Mouse (Mus musculus): Measurements from ENCODE around the gene Olfr1054. TPM values are rescaled to one million over a fixed set of nuclear protein-coding genes. Genes with fewer than 3 reads are reported as not detected.

The Olfr1054 gene
- polyA plus RNA-seq (2014; fragmentation: Illumina TruSeq; extraction: RNeasy Lipid Tissue Mini Kit (QIAGEN cat#74804); ENCODE audit: insufficient read depth, low read depth, low replicate concordance): not detected

DNA sequence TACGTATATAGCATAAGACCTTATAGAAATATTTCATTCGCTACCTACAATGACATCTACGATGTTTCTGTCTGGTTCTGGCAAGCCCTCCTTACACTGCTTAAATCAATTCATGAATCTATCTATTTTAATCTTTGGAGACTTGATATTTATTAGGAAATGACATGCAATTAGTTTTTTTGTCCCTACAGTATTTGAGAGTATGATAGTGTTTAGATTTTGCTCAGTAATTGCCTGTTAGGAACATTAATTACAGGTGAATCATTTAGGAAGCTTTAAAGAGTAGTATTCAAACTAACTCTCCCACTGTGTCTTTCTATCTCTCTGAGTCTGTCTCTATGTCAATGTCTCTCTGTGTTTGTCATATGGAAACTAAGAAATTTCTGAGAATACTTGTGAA, at the start of gene Olfr1054:
Gene Olfr1054, minus strand, starts transcription at position 101 of the 400 bp plus-strand sequence.

DNA sequence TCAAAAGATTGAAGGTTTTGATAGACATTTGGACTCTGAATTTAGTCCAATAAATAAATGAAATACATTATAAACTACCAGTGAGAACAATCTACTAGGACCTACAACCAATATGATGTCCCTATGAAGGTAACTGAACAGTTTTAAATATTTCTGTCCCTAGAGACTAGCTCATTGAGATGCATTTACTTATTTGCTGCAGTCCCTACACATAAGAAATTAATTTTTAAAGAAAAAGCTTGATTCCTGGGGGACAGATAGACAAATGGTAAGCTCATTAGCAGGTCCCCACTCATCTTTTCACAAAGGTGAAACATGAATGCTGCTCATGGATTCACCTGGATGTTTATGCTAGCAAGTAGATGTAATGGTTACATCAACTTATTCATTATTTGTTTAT, 43.1 kb upstream of the Olfr1054 start, which contains the start of gene Olfr1057:
Gene Olfr1057, minus strand, starts transcription at position 101 of the 400 bp plus-strand sequence.

DNA sequence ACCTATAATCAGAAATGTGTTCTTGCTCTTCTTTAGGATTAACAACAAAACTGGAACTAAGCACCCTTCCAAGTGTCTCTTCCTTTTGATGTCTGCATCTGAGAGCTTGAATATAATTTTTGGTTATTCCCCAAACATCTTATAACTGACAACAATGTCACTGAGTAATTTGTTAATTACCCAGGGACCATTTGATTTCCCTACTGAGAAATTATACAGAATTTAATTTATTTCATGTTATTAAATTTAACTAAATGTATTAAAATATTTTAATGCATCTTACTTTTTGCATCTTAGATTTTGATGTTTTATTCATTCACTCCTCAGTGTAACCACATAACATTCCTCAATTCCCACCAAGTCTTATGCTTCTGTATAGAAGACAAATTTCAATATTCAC, 27.1 kb upstream of the Olfr1054 start, which contains the start of gene Olfr1056:
Gene Olfr1056, minus strand, starts transcription at position 101 of the 400 bp plus-strand sequence.

DNA sequence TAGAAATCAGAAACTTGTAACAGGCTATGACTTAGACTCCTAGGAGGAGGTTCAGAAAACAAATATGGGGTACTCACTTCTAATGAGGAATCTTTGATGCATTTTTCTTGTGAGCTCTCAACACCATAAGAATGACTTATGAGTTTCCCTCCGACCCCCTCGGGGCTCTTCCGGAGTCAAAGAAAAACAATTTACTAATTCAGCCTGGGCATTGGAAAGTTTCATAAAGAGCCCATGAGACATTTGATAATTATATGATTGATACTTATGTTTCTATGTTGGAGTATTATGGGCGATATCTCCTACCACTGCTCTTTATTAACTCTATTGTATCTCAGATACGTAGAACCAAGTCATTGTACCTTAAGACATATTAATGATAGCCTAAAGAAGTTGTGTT, 15.0 kb upstream of the Olfr1054 start, which contains the start of gene Olfr1055:
Gene Olfr1055, minus strand, starts transcription at position 101 of the 400 bp plus-strand sequence.

DNA sequence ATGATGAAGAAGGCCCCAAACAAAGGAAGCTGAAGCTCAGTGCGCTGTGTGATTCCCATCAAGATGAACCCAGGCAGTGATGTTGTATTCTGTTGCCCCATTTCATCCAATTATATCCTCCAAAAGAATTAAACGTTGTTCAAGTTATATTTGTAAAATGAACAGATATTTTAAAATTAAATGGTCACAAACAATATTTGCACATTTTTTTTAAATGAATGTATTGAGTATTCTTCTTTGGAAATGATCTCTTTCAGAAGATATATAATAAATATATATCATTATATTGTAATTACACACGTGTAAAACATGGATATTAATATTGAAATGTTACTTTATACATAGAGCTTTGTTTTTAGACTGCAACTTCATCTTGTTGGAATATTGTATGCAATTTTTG, 20.0 kb downstream of the Olfr1054 start, which contains the start of gene Olfr1053:
Gene Olfr1053, minus strand, starts transcription at position 101 of the 400 bp plus-strand sequence.

DNA sequence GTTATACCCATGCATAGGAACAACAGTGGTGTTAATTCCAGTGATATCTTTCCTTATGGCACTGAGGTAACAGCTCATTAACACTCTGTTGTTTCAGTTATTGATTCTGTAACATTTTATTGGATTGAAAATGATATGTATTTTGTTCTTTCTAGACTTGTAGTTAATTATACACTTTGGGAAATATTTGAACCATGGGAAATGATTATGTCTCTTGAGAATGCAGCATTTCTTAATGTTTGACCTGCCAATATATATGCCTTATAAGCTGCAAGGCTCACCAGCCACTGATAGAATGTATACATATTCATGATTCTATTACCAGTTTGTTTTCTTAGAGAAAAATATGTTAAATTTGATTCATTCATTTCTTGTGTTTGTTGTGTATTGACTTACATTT, 43.1 kb downstream of the Olfr1054 start, which contains the start of gene Olfr1052:
Gene Olfr1052, plus strand, starts transcription at position 301 of the 400 bp plus-strand sequence.

Other genes with a start within 250 kb of the Olfr1054 start
- not detected for gene Olfr1037, start 248.0 kb downstream of the Olfr1054 start, polyA plus RNA-seq (2014; fragmentation: Illumina TruSeq; extraction: RNeasy Lipid Tissue Mini Kit (QIAGEN cat#74804); ENCODE audit: insufficient read depth, low read depth, low replicate concordance)
- gene Olfr1039, start 199.5 kb downstream of the Olfr1054 start, polyA plus RNA-seq (2014; fragmentation: Illumina TruSeq; extraction: RNeasy Lipid Tissue Mini Kit (QIAGEN cat#74804); ENCODE audit: insufficient read depth, low read depth, low replicate concordance): not detected
- gene Olfr1040, start 188.7 kb downstream of the Olfr1054 start, polyA plus RNA-seq (2014; fragmentation: Illumina TruSeq; extraction: RNeasy Lipid Tissue Mini Kit (QIAGEN cat#74804); ENCODE audit: insufficient read depth, low read depth, low replicate concordance): not detected
- gene Olfr1042, start 173.6 kb downstream of the Olfr1054 start, polyA plus RNA-seq (2014; fragmentation: Illumina TruSeq; extraction: RNeasy Lipid Tissue Mini Kit (QIAGEN cat#74804); ENCODE audit: insufficient read depth, low read depth, low replicate concordance): not detected
- not detected for gene Olfr1043, start 167.9 kb downstream of the Olfr1054 start, polyA plus RNA-seq (2014; fragmentation: Illumina TruSeq; extraction: RNeasy Lipid Tissue Mini Kit (QIAGEN cat#74804); ENCODE audit: insufficient read depth, low read depth, low replicate concordance)
- gene Olfr1044, start 157.6 kb downstream of the Olfr1054 start, polyA plus RNA-seq (2014; fragmentation: Illumina TruSeq; extraction: RNeasy Lipid Tissue Mini Kit (QIAGEN cat#74804); ENCODE audit: insufficient read depth, low read depth, low replicate concordance): not detected
- gene Olfr52, start 149.8 kb downstream of the Olfr1054 start, polyA plus RNA-seq (2014; fragmentation: Illumina TruSeq; extraction: RNeasy Lipid Tissue Mini Kit (QIAGEN cat#74804); ENCODE audit: insufficient read depth, low read depth, low replicate concordance): not detected
- gene Olfr1045, start 132.4 kb downstream of the Olfr1054 start, polyA plus RNA-seq (2014; fragmentation: Illumina TruSeq; extraction: RNeasy Lipid Tissue Mini Kit (QIAGEN cat#74804); ENCODE audit: insufficient read depth, low read depth, low replicate concordance): not detected
- not detected for gene Olfr1046, start 116.1 kb downstream of the Olfr1054 start, polyA plus RNA-seq (2014; fragmentation: Illumina TruSeq; extraction: RNeasy Lipid Tissue Mini Kit (QIAGEN cat#74804); ENCODE audit: insufficient read depth, low read depth, low replicate concordance)
- gene Olfr1047, start 104.0 kb downstream of the Olfr1054 start, polyA plus RNA-seq (2014; fragmentation: Illumina TruSeq; extraction: RNeasy Lipid Tissue Mini Kit (QIAGEN cat#74804); ENCODE audit: insufficient read depth, low read depth, low replicate concordance): not detected
- not detected for gene Olfr1048, start 95.1 kb downstream of the Olfr1054 start, polyA plus RNA-seq (2014; fragmentation: Illumina TruSeq; extraction: RNeasy Lipid Tissue Mini Kit (QIAGEN cat#74804); ENCODE audit: insufficient read depth, low read depth, low replicate concordance)
- gene Olfr1049, start 77.1 kb downstream of the Olfr1054 start, polyA plus RNA-seq (2014; fragmentation: Illumina TruSeq; extraction: RNeasy Lipid Tissue Mini Kit (QIAGEN cat#74804); ENCODE audit: insufficient read depth, low read depth, low replicate concordance): not detected
- not detected for gene Olfr1051, start 56.3 kb downstream of the Olfr1054 start, polyA plus RNA-seq (2014; fragmentation: Illumina TruSeq; extraction: RNeasy Lipid Tissue Mini Kit (QIAGEN cat#74804); ENCODE audit: insufficient read depth, low read depth, low replicate concordance)
- gene Olfr1052, start 43.0 kb downstream of the Olfr1054 start, polyA plus RNA-seq (2014; fragmentation: Illumina TruSeq; extraction: RNeasy Lipid Tissue Mini Kit (QIAGEN cat#74804); ENCODE audit: insufficient read depth, low read depth, low replicate concordance): not detected
- not detected for gene Olfr1053, start 20.1 kb downstream of the Olfr1054 start, polyA plus RNA-seq (2014; fragmentation: Illumina TruSeq; extraction: RNeasy Lipid Tissue Mini Kit (QIAGEN cat#74804); ENCODE audit: insufficient read depth, low read depth, low replicate concordance)
- gene Olfr1055, start 14.9 kb upstream of the Olfr1054 start, polyA plus RNA-seq (2014; fragmentation: Illumina TruSeq; extraction: RNeasy Lipid Tissue Mini Kit (QIAGEN cat#74804); ENCODE audit: insufficient read depth, low read depth, low replicate concordance): not detected
- gene Olfr1056, start 27.0 kb upstream of the Olfr1054 start, polyA plus RNA-seq (2014; fragmentation: Illumina TruSeq; extraction: RNeasy Lipid Tissue Mini Kit (QIAGEN cat#74804); ENCODE audit: insufficient read depth, low read depth, low replicate concordance): not detected
- not detected for gene Olfr1057, start 43.0 kb upstream of the Olfr1054 start, polyA plus RNA-seq (2014; fragmentation: Illumina TruSeq; extraction: RNeasy Lipid Tissue Mini Kit (QIAGEN cat#74804); ENCODE audit: insufficient read depth, low read depth, low replicate concordance)
- not detected for gene Olfr1058, start 53.1 kb upstream of the Olfr1054 start, polyA plus RNA-seq (2014; fragmentation: Illumina TruSeq; extraction: RNeasy Lipid Tissue Mini Kit (QIAGEN cat#74804); ENCODE audit: insufficient read depth, low read depth, low replicate concordance)
- not detected for gene Olfr1061, start 78.6 kb upstream of the Olfr1054 start, polyA plus RNA-seq (2014; fragmentation: Illumina TruSeq; extraction: RNeasy Lipid Tissue Mini Kit (QIAGEN cat#74804); ENCODE audit: insufficient read depth, low read depth, low replicate concordance)
- gene Olfr1062, start 91.3 kb upstream of the Olfr1054 start, polyA plus RNA-seq (2014; fragmentation: Illumina TruSeq; extraction: RNeasy Lipid Tissue Mini Kit (QIAGEN cat#74804); ENCODE audit: insufficient read depth, low read depth, low replicate concordance): not detected
- not detected for gene Olfr1065, start 115.2 kb upstream of the Olfr1054 start, polyA plus RNA-seq (2014; fragmentation: Illumina TruSeq; extraction: RNeasy Lipid Tissue Mini Kit (QIAGEN cat#74804); ENCODE audit: insufficient read depth, low read depth, low replicate concordance)
- gene Olfr1066, start 120.8 kb upstream of the Olfr1054 start, polyA plus RNA-seq (2014; fragmentation: Illumina TruSeq; extraction: RNeasy Lipid Tissue Mini Kit (QIAGEN cat#74804); ENCODE audit: insufficient read depth, low read depth, low replicate concordance): not detected
- gene Olfr228, start 152.0 kb upstream of the Olfr1054 start, polyA plus RNA-seq (2014; fragmentation: Illumina TruSeq; extraction: RNeasy Lipid Tissue Mini Kit (QIAGEN cat#74804); ENCODE audit: insufficient read depth, low read depth, low replicate concordance): not detected
- gene Olfr1076, start 173.0 kb upstream of the Olfr1054 start, polyA plus RNA-seq (2014; fragmentation: Illumina TruSeq; extraction: RNeasy Lipid Tissue Mini Kit (QIAGEN cat#74804); ENCODE audit: insufficient read depth, low read depth, low replicate concordance): not detected
- not detected for gene Olfr1079, start 207.0 kb upstream of the Olfr1054 start, polyA plus RNA-seq (2014; fragmentation: Illumina TruSeq; extraction: RNeasy Lipid Tissue Mini Kit (QIAGEN cat#74804); ENCODE audit: insufficient read depth, low read depth, low replicate concordance)
- gene Olfr1080, start 222.8 kb upstream of the Olfr1054 start, polyA plus RNA-seq (2014; fragmentation: Illumina TruSeq; extraction: RNeasy Lipid Tissue Mini Kit (QIAGEN cat#74804); ENCODE audit: insufficient read depth, low read depth, low replicate concordance): not detected